Mouse (Mus musculus) ES-CJ7 (cell line): ENCODE measurements around the gene Sh3d21.
A peak's percentile ranks its signal among the peaks of the same experiment; 100 is the strongest.

Source experiments
- DNase-seq: peaks from one replicate; pipeline ENCODE4 v3.0.0; 2011; ENCODE audit warnings: low read depth, low spot score

Sh3d21 gene

DNA sequence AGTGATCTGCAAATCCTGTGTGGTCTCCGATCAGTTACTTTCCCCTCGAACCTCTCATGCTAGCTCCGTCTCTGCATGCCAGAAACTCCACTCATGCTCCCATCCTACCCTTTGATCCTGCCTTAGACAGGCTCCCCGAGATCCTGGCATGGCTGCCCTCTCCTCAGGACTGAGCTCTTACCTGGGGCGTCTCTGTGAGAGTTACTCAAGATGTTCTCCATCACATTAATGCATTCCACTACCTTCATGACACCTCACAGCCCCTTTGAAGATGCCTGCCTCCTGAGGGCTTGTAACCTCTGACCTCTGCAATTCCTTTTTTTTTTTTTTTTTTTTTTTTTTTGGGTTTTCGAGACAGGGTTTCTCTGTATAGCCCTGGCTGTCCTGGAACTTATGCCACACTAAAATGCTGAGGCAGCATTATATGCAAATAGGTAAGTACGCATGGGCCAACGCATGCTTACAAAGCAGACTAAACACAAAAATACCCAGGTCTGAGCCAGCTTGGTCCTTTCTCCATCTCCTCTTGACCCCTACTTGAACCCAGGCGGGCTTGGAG, 16.2 kb downstream of the Sh3d21 start:
- no peak for DNase-seq

DNA sequence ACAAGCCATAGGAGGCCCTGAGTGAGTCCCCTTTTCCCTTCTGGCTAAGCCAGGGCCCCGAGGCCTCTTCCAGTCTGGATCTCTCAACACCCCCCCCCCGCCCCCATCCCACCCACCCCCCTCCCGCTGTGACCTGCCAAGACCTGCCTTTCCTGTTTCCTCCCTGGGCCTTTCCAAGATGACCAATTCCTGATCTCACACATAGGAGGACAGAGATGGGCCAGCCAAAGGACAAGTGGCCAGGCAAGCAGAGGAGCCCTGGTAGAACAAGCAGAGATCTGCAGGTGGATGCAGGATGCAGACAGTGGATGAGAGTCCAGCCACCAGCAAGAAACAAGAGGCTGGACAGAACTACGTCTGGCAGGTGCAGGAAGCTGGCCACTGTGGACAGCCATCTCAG, 17.9 kb downstream of the Sh3d21 start:
- no peak for DNase-seq

DNA sequence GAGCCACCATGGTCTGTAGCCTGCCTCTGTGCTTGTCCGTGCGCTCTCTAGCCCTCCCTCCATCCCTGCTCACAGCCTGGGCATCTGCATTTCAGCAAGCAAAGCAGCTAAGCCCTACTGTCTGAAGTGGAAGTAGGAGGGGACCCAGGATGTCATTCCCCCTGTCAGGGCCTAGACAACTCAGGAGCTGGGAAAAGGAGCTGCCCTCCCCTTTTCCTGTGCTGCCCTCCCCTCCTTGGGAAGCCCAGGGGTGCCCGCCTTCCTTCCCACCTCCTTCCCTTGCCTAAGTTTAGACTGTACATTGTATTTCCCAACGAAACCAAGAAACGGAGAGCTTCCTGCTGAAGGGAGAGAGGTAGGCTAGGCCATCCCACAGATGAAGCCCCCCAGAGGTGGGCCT, 22.3 kb downstream of the Sh3d21 start:
- no peak for DNase-seq

- DNase-seq, result no peak
These were observed 25.5 kb downstream of the Sh3d21 start for GRCm38 (mm10) chr4:126137773-126138172.

GRCm38 (mm10) chr4:126134639-126135038, 28.7 kb downstream of the Sh3d21 start:
- DNase-seq, result no peak

DNA sequence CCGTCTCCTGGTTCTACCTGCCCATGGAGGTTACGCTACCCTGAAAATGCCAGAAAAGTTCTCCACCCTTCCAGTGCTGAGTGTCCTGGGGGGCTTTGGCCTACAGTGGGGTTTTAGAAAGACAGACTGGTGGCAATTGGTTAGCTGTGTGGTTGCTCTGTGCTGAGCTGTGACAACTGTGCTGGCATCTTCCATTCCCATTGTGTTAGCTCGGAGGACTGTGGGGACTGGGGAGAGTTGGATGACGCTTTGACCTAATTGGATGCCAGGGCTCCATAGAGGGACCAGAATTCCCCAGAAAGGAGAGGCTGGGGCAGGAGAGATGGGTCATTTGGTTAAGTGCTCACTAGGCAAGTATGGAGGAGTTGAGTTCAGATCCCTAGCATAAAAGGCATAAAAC, 29.1 kb downstream of the Sh3d21 start:
- DNase-seq, result no peak

DNA sequence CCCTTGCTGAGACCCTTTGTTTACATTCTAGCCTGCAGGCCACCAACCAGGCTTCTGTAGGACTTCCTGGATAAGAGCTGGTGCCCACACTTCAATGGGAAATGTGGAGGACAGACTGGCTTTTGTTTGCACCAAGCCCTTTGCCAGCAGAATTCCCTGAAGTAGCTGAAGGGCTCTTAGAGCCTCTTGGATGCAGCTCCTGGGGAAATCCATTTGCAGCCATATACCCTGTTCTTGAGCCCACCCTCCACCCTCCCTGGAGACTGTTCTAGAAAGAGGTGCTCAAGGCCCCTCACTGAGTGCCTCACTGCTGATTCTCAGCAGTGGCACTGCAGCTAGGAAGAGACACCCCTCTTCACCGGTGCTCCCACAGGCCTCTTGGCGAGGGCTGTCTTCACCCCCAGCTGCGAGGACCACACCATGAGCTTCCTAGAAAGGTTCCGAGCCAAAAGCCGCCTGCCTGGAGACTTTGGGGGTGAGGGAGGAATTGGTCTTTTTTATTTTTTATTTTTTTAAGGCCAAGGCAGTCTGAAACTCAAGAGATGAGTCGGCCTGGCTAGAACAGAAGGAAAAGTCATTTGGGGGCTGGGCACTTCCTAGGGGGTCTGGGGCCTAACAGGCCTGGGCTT, 30.5 kb downstream of the Sh3d21 start:
- no peak for DNase-seq

DNA sequence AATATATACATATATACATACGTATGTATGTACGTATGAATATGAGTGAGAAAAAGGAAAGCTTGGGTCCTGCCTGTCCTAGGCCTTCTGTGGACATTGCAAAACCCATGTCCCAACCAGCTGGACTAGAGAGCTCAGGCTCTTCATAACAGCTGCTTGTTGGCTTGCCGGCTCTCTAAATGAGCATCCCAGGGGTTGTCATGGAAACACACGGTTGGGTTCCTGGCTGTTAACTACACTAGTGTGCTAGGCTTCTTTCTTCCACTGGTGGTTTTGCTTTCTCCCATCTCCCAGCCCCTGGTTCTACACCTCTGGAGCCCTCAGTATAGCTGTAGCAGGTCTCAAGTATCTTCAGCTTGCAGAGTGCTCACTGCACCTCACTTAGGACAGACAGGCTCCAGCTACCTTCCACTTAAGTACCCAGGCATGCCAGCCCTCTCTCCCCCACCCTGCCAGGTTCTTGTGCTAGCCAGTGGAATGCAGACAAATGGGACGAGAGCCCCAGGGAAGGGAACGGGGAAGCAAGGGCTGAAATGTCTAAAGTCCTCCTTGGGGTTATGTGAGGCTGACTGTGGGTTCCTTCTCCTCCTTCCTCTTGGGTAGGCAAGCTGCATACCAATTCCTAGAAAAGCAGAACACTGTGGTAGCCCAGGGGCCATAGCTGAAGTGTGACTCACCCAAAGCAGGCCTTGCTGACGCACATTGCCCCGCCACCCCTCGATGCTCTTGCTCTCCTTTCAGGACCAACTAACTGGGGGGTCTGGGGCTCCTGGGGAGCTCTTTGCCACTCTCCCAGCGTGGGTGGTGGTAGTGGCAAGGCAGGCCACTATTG, 31.8 kb downstream of the Sh3d21 start:
- no peak for DNase-seq

DNA sequence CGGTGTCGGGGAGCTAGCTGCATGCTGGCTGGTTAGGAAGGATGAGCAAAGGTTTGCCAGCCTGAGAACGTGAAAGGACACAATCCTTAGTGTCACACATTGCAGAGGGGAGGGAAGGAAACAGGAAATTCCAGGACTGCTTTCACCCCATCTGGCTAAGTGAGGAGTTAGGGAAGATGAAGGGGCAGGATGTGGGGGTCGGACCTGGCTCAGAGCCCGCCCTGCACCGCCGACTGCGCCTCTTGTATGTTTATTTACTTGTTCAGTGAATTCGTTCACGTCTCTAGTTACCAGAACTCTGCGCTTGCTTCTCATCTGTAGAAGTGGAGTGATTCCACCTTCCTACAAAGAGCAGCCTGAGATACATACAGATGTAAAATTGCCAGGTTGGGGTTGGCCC, 32.8 kb downstream of the Sh3d21 start:
- no peak for DNase-seq

GRCm38 (mm10) chr4:126123309-126124040, 39.8 kb downstream of the Sh3d21 start:
- DNase-seq, result no peak

DNA sequence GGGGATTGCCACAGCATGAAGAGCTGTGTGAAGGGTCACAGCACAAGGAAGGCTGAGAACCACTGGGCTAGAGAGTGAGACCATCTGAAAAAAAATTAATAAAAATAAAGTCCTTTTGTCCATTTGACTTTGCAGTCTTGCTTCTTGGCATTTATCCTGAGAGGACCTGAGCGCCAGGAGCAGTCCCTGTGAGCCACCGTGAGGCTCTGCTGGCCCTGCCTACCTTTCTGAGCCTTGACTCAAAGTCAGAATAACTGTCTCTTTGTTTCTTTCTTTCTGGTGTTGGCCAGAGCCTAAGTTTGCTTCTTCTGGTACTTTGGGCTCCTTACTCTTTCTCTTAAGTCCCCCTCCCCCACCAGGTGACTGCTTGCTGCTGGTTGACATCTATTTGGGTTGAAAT, 42.8 kb downstream of the Sh3d21 start:
- no peak for DNase-seq

- no peak for DNase-seq
These were observed 43.2 kb downstream of the Sh3d21 start for GRCm38 (mm10) chr4:126120052-126120451.

DNA sequence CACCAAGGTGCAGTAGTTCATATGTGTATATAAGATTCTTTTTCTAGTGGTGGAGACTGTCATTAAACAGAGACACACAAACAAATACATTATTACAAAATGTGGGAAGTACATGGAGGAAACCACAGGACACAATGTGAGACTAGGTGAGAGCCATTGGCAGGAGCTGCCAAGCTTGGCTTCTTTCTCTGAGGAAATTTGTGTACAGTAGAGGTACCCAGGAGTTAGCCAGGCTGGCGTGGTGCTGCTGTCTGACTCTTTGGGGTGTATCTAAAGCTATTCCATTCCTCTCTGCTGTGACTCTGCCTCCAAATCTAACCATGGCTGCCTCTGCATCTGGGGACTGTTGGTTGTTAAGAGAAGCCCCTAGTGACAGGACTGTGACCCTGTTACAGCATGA, 44.2 kb downstream of the Sh3d21 start:
- DNase-seq, result no peak

DNA sequence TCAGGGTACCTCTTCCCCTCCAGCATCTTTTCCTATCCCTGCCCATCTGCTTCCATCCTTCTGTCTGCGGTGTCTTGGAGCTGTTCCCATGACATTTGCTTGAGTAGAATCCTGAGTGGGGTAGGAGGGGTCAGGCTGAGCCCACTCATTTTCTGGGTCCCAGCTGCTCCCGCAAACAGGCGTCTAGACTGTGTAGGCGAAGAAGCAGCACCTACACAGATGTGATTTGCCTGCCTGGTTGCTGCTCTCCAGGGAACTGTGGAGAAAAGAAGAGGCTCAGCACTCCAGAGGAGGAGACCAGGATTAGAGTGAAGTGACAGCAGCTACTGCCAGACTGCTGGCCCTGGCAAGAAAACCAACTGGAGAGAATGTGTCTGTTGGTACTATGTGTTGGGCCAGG, 44.6 kb downstream of the Sh3d21 start:
- no peak for DNase-seq

DNA sequence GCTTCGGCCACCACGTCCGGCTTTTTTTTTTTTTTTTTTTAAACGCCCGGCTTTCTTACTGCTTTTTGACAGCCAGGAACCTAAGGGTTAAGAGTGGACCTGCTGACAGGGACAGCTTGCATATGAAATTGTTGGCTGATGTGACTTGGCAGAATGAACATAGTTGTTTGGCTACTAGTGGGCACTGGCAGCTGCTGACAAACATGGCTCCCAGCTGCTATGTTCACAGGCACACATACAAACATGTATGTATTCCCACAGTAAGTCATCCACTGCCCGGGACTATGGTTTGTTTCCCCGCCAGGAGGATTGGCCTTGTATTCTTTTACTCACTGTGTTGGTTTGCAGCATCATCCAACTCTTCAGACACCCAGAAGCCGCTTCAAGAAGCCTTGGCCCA, 46.2 kb downstream of the Sh3d21 start:
- DNase-seq, result no peak

DNA sequence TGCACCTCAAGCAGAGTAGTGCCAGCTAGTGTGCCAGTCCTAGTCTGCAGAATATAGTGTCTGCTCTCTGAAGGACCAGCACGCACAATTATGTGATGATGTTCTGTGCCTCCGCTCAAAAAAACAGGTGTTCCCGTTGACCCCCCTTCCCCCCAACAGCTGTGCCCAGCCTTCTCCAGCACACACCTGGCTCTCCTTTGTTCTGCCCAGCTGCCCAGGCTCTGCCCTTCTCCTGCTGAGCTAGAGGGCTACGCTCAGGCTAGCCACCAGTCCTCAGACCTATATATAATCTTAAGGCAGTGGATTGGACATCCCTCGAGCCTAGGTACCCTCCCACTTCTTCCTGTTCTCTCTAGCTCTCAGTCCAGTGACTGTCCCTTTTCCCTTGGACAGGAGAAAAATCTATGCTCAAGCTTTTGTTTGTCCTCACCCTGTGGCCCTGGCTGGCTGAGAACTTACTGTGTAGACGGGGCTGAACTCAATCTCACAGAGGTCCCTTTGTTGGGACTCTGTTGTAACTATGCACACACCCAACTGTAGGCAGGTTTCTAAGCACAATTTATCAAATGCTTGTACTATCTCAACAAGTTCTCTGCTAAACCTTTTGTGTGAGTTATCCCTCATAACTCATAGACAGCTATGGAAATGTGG, 47.3 kb downstream of the Sh3d21 start:
- no peak for DNase-seq

DNA sequence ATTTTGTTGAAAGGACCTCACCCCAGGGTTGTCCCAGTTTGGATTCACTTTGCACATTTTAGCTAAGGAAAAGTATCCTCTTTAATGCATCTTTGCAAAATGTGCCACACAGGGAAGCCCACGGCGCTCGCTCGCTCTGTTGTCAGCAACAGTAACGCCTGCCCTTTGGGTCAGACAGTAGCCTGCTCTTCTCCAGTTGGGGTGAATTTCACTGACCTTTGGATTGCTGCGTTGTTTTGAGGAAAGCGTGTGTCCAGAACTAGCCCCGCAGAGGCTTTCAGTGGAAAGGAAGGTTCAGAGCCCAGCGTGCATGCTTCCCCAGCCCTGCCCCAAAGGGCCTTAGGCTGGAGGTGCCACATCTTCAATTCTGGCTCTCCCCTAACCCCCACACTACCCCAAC, 47.9 kb downstream of the Sh3d21 start:
- no peak for DNase-seq

GRCm38 (mm10) chr4:126113943-126114342, 49.3 kb downstream of the Sh3d21 start:
- DNase-seq, result peak; percentile 50

DNA sequence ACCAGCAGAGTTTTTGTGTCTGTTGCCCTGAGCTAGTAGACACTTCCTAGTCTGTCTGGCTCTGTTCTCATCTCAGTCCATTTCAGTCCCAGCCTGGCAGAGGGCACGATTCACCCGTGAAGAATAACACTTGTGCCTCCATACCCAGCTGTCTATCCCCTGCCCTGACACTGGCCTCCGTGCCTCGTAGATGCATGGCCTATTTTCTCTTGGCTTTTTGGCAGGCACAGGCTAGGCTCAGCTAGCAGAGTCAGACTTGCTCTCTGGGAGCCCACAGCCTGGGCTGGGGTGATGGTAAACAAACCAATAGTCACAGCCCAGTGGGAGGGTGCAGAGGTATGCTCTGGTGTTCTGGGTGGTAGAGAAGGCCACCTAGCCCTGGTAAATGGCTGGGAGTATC, 50.0 kb downstream of the Sh3d21 start:
- no peak for DNase-seq

- DNase-seq, result peak; percentile 48
These were observed 52.1 kb downstream of the Sh3d21 start for GRCm38 (mm10) chr4:126111153-126111549.

DNA sequence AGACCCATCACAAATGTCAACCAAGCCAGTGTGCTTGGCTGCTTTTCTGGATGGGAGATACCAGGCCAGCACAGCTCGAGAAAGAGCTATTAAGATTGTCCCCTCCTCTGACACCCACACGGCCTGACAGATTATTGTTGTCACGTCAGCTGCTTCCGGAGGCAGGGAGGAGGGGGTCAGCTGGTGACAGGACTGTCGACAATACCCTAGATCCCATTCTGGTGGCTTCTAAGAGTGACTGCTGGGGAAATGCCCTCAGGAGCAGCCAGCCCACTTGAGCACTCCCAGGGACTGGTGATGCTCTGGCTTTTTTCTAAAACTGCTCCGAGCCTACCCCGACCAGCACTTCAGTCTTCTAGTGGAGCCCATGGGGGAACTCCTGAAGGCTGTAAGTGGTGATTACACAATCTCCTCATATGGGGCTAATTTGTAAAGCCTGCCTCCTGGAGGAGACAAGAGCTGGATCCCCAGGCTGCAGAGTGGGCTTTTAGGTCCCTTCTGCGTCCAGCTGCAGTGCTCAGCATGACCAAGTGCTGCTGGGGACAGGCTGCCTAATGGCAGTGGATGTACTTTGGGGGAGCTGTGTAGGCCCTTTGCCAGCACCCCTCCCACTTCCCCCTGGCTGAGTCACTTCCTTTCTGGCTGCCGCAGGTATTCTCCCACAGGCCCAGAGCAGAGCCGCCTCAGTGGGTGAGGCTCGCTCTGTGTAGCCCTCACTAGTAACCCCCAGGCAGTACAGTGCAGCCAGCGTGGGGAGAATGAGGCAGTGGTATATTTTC, 52.7 kb downstream of the Sh3d21 start:
- DNase-seq, result peak; percentile 35
